Mouse (Mus musculus): ENCODE measurements around the gene Olfr446. TPM values are rescaled to one million over a fixed set of nuclear protein-coding genes. Genes with fewer than 3 reads are reported as not detected.

Gene Olfr446
- not detected for polyA plus RNA-seq (2017; shearing (Covaris generic))

DNA sequence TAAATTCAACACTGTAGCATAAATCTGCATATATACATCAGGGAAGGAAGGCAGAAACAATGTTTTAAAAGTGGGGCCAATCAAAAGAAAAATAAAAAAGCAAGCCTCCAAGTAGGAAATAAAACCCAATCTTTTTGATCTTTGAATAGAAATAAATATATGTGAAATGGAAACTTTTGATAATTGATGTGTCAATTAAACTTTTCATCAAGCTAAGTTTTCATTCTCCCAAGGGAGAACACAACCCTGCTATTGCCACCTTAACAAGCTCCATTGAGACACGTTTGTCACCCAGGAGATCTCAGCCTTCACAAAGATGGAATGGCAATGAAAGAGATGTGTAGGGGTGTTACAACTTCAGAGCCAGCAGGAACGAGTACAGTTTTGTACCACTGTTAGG is at the start of gene Olfr446:
Gene Olfr446, plus strand, starts transcription at position 301 of the 400 bp plus-strand sequence.
- ATAC-seq: no peak

GRCm38 (mm10) chr6:42876323-42876722 is 44.9 kb upstream of the Olfr446 start:
- ATAC-seq: no peak

DNA sequence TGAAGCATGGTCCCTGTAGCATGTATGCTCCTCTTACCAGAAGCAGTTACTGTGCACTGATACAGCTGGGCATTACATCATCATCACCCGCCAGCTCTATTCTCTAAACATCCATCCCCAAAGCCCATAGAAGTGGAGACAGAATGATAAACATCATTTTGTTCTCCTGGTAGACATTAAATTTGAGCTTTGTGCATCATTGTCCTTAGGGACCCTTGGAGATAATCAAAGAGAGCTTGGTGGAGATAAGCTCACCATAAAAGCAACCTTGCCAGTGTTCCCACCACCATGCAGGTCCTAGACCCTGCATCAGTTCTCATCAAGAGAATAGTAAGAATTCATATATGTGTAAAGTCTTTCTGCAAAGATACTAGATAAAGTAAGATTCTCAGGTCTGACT is 31.0 kb upstream of the Olfr446 start, which contains the start of gene Olfr448:
Gene Olfr448, plus strand, starts transcription at position 301 of the 400 bp plus-strand sequence.
- no peak for ATAC-seq

DNA sequence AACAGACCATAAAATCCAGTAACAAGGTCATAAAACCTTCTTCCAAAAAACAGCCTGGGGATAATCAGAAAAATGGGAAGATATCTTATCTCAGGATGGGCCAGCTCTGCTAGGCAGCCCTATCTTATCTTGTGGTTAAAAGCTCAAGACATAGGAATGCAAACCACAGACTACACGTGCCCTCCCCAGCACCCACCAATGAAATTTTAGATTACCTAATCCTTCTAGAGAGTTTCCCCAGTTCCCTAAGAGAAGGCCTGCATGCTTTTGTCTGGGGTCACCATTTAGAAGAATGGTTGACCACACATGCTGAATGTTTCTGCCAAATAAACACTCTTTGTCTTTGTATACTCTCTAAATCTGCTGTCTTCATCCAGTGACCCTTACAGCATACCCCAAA is 20.8 kb upstream of the Olfr446 start:
- no peak for ATAC-seq

- ATAC-seq: no peak
These were observed 12.6 kb upstream of the Olfr446 start, which contains the start of gene Olfr447 for GRCm38 (mm10) chr6:42908578-42908977. Gene Olfr447 (plus strand): TSS chr6:42908878.

DNA sequence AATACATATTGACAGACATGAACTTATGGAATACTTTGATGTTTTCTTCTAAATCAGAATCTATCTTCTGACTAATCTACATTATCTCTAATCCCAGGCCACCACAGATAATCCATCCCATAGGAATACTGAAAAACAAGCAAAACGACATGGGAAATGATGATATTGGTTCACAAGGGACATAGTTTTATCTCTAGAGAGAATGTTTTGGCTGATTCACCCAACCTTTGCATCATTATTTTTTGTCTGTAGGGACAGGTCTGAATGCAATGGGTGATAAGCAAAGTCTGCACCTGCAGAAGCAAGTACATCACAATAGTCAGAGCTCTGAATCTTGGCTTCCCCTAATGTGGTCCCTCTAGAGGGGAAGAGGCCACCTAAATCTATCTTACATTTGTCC is 27.6 kb downstream of the Olfr446 start, which contains the start of gene Olfr444:
Gene Olfr444, plus strand, starts transcription at position 301 of the 400 bp plus-strand sequence.
- ATAC-seq: no peak

GRCm38 (mm10) chr6:42980377-42980776 is 59.2 kb downstream of the Olfr446 start:
- ATAC-seq: no peak

Other genes with a start within 250 kb of the Olfr446 start
- gene Tcaf1, start 211.3 kb upstream of the Olfr446 start, polyA plus RNA-seq (2017; shearing (Covaris generic)): under 1 TPM in 2 of 3 experiments, not detected in 1; 0.19 to 0.38 TPM
- not detected for gene Olfr453, start 182.0 kb upstream of the Olfr446 start, polyA plus RNA-seq (2017; shearing (Covaris generic))
- not detected for gene Olfr38, start 165.0 kb upstream of the Olfr446 start, polyA plus RNA-seq (2017; shearing (Covaris generic))
- gene Olfr452, start 136.3 kb upstream of the Olfr446 start, polyA plus RNA-seq (2017; shearing (Covaris generic)): not detected
- not detected for gene Olfr450, start 109.4 kb upstream of the Olfr446 start, polyA plus RNA-seq (2017; shearing (Covaris generic))
- gene Olfr449, start 87.0 kb upstream of the Olfr446 start, polyA plus RNA-seq (2017; shearing (Covaris generic)): not detected
- not detected for gene Olfr448, start 30.9 kb upstream of the Olfr446 start, polyA plus RNA-seq (2017; shearing (Covaris generic))
- gene Olfr447, start 12.5 kb upstream of the Olfr446 start, polyA plus RNA-seq (2017; shearing (Covaris generic)): not detected
- not detected for gene Olfr444, start 27.7 kb downstream of the Olfr446 start, polyA plus RNA-seq (2017; shearing (Covaris generic))
- not detected for gene Olfr441, start 185.0 kb downstream of the Olfr446 start, polyA plus RNA-seq (2017; shearing (Covaris generic))
- under 1 TPM in 1 of 3 experiments, not detected in 2; 0.17 TPM for gene Olfr237-ps1, start 225.2 kb downstream of the Olfr446 start, polyA plus RNA-seq (2017; shearing (Covaris generic))
- gene Olfr437, start 241.9 kb downstream of the Olfr446 start, polyA plus RNA-seq (2017; shearing (Covaris generic)): not detected

Measured in inflammation-experienced regulatory T-cells, adult 6 months (primary cell).